Mouse (Mus musculus): ENCODE results near the gene Adgrb2. TPM values are rescaled to one million over a fixed set of nuclear protein-coding genes. Genes with fewer than 3 reads are reported as not detected.

Gene Adgrb2
- polyA plus RNA-seq, 1 experiment from 2014 or later = 1.9 TPM

DNA sequence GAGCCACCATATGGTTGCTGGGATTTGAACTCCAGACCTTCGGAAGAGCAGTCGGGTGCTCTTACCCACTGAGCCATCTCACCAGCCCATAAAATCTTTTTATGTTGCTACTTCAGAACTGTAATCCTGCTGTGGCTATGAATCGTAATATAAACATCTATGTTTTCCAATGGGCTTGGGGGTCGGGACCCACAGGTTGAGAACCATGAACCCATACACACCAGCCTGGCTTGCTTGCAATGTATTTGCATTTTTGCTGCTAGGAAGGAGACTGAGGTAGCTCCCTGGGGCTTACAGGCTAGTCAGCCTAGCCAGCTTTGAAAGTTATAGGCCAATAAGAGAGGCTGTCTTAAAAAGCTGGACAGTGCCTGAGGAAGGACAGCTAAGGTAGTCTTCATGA is 26.1 kb downstream of the Adgrb2 start:
- no peak for ATAC-seq (ENCODE audit: insufficient read depth, low FRiP score)
- H3K4me1 ChIP-seq (ENCODE audit: control insufficient read depth, insufficient read depth, low read length) = peaks cover 5% of the 10 kb centered on the region; the same call in 1 of the 2 replicates
- H3K4me3 ChIP-seq (replicated peaks; ENCODE audit: low read length) = no peak overlapping the region
- H3K9ac ChIP-seq (ENCODE audit: low read length) = no peak overlapping the region
- no peak overlapping the region for H3K27ac ChIP-seq (ENCODE audit: low read length)
- no peaks in the 10 kb centered on the region for H3K36me3 ChIP-seq (ENCODE audit: control insufficient read depth, insufficient read depth, low read length)
- H3K27me3 ChIP-seq (ENCODE audit: control insufficient read depth, insufficient read depth, low read length) = 0 out of 2 replicates have a peak, but pooled peaks cover 8% of the 10 kb centered on the region
- H3K4me2 ChIP-seq (ENCODE audit: low read depth, low read length) = no peak overlapping the region
- no peaks in the 10 kb centered on the region for H3K9me3 ChIP-seq (replicated peaks; ENCODE audit: control insufficient read depth, low read length)
- WGBS = 92% methylated on average over 4 of the region's 4 CpGs

DNA sequence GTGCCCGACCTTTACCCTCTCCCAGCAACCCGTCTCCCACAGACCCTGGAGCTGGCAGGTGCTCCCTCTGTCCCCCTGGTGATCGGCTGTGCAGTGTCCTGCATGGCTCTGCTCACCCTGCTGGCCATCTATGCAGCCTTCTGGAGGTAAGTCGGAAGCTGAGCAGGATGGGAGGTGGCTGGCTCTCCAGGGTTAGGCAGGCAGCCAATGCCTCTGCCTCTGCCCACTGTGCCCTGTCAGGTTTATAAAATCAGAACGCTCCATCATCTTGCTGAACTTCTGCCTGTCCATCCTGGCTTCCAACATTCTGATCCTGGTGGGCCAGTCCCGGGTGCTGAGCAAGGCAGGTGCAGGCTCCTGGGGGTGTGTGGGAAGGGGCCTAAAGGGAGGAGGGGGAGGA is 27.6 kb downstream of the Adgrb2 start:
- H3K27me3 ChIP-seq (ENCODE audit: control insufficient read depth, insufficient read depth, low read length) = 0 out of 2 replicates have a peak, but pooled peaks cover 6% of the 10 kb centered on the region
- no peak overlapping the region for H3K4me2 ChIP-seq (ENCODE audit: low read depth, low read length)
- no peaks in the 10 kb centered on the region for H3K9me3 ChIP-seq (replicated peaks; ENCODE audit: control insufficient read depth, low read length)
- no peak overlapping the region for H3K9ac ChIP-seq (ENCODE audit: low read length)
- no peaks in the 10 kb centered on the region for H3K4me1 ChIP-seq (ENCODE audit: control insufficient read depth, insufficient read depth, low read length)
- no peak overlapping the region for H3K27ac ChIP-seq (ENCODE audit: low read length)
- ATAC-seq (ENCODE audit: insufficient read depth, low FRiP score) = no peak
- H3K4me3 ChIP-seq (replicated peaks; ENCODE audit: low read length) = no peak overlapping the region
- WGBS = 76% methylated on average over 6 of the region's 6 CpGs
- H3K36me3 ChIP-seq (ENCODE audit: control insufficient read depth, insufficient read depth, low read length) = no peaks in the 10 kb centered on the region

DNA sequence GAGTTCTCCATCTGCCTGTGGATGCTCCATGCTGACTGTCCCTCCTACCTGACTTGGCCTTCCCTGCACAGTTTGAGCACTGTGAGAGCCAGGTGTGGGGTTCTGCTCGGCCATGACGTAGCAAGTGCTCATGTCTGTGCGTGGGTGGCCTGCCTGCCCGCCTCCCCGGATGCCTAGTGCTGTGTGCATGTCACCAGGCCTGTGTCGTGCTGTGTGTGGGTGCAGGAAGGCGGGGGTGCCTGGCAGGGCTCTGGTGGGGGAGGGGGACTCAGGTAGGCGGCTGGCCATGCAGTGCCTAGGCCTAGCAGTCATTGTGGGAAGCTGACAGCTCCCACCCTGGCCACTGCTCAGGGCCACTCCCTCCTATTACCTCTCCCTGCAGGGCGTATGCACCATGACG is 28.4 kb downstream of the Adgrb2 start:
- no peak overlapping the region for H3K9ac ChIP-seq (ENCODE audit: low read length)
- no peaks in the 10 kb centered on the region for H3K9me3 ChIP-seq (replicated peaks; ENCODE audit: control insufficient read depth, low read length)
- H3K4me1 ChIP-seq (ENCODE audit: control insufficient read depth, insufficient read depth, low read length) = no peaks in the 10 kb centered on the region
- no peak overlapping the region for H3K4me3 ChIP-seq (replicated peaks; ENCODE audit: low read length)
- H3K4me2 ChIP-seq (ENCODE audit: low read depth, low read length) = no peak overlapping the region
- H3K27me3 ChIP-seq (ENCODE audit: control insufficient read depth, insufficient read depth, low read length) = no peaks in the 10 kb centered on the region
- H3K36me3 ChIP-seq (ENCODE audit: control insufficient read depth, insufficient read depth, low read length) = no peaks in the 10 kb centered on the region
- ATAC-seq (ENCODE audit: insufficient read depth, low FRiP score) = no peak
- WGBS = 63% methylated on average over 10 of the region's 10 CpGs
- no peak overlapping the region for H3K27ac ChIP-seq (ENCODE audit: low read length)

DNA sequence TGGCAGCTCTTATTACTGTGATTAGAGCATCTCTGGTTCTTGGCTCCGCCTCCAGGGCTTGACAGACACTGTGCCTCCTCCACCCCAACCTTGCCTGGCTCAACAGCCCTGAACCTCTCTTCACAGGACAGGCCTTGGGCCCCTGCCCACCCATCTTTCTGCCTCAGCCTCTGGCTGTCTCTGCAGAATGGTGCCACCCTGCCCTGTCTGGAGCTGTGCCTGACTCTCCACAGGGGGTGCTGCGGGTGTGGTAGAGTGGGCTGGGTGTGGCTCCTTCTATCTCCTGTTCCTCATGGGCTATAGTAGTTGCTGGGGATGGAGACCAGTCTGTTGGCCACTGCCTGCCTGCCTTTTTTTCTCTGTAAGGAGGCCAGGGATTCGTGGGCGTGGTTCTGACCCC is 31.3 kb downstream of the Adgrb2 start:
- no peak for ATAC-seq (ENCODE audit: insufficient read depth, low FRiP score)
- Histone ChIP-seq H3K27ac (ENCODE audit: low read length) (no peak overlapping the region), H3K4me2 (ENCODE audit: low read depth, low read length) (no peak overlapping the region), H3K27me3 (ENCODE audit: control insufficient read depth, insufficient read depth, low read length) (no peaks in the 10 kb centered on the region), H3K4me1 (ENCODE audit: control insufficient read depth, insufficient read depth, low read length) (no peaks in the 10 kb centered on the region), H3K4me3 (replicated peaks; ENCODE audit: low read length) (no peak overlapping the region), H3K9ac (ENCODE audit: low read length) (no peak overlapping the region), H3K36me3 (ENCODE audit: control insufficient read depth, insufficient read depth, low read length) (no peaks in the 10 kb centered on the region), H3K9me3 (replicated peaks; ENCODE audit: control insufficient read depth, low read length) (no peaks in the 10 kb centered on the region)
- 65% methylated on average over 4 of the region's 4 CpGs for WGBS

DNA sequence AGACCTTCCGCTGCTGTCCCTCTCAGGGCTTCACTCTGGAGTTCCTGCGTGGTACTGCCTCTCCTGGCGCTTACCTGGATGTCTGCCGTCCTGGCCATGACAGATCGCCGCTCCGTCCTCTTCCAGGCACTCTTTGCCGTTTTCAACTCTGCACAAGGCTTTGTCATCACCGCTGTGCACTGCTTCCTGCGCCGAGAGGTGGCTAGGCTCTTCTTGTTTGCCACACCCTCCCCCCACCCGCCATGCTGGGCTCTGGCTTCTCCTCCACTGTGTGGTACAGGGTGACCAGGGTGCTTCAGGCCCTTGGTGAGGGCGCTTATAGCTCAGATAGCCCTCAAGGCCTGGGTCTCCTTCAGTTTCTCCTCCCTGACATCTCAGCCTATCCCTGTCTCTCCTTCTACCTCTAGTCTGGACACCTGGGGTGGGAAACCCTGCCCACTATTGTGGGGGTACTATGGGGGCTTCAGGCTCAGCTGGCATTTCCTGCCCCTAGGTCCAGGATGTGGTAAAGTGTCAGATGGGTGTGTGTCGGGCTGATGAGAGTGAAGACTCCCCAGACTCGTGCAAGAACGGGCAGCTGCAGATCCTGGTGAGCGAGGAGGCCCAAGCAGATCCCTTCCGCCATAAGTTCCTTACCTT is 32.5 kb downstream of the Adgrb2 start:
- Histone ChIP-seq H3K9me3 (replicated peaks; ENCODE audit: control insufficient read depth, low read length) (no peaks in the 10 kb centered on the region), H3K4me2 (ENCODE audit: low read depth, low read length) (no peak overlapping the region), H3K4me1 (ENCODE audit: control insufficient read depth, insufficient read depth, low read length) (no peaks in the 10 kb centered on the region), H3K4me3 (replicated peaks; ENCODE audit: low read length) (no peak overlapping the region), H3K9ac (ENCODE audit: low read length) (no peak overlapping the region), H3K27ac (ENCODE audit: low read length) (no peak overlapping the region), H3K36me3 (ENCODE audit: control insufficient read depth, insufficient read depth, low read length) (no peaks in the 10 kb centered on the region), H3K27me3 (ENCODE audit: control insufficient read depth, insufficient read depth, low read length) (no peaks in the 10 kb centered on the region)
- WGBS = 68% methylated on average over 18 of the region's 18 CpGs
- ATAC-seq (ENCODE audit: insufficient read depth, low FRiP score) = no peak

DNA sequence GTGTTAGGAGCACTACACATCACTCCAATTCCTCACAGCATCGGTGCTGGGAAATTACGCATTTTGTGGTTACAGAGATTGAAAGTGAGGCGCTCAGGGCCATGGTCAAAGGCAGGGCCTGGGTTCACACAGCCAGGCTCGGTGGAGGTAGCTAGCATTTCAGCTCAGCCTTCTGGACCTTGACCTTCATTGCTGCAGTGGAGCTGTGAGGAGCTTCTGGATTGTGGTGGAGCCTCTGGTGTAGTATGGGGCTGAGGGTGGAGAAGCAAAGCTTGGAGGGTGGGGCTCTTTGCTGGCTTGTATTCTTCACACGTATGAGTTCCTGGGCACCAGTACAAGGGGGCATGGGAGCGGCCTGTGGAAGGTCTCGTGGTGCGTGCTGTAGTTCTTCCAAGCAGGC is 38.3 kb downstream of the Adgrb2 start:
- Histone ChIP-seq H3K27me3 (ENCODE audit: control insufficient read depth, insufficient read depth, low read length) (no peaks in the 10 kb centered on the region), H3K27ac (ENCODE audit: low read length) (no peak overlapping the region), H3K4me3 (replicated peaks; ENCODE audit: low read length) (no peak overlapping the region), H3K9ac (ENCODE audit: low read length) (no peak overlapping the region), H3K4me1 (ENCODE audit: control insufficient read depth, insufficient read depth, low read length) (no peaks in the 10 kb centered on the region), H3K9me3 (replicated peaks; ENCODE audit: control insufficient read depth, low read length) (no peaks in the 10 kb centered on the region), H3K4me2 (ENCODE audit: low read depth, low read length) (no peak overlapping the region), H3K36me3 (ENCODE audit: control insufficient read depth, insufficient read depth, low read length) (no peaks in the 10 kb centered on the region)
- 75% methylated on average over 8 of the region's 8 CpGs for WGBS
- no peak for ATAC-seq (ENCODE audit: insufficient read depth, low FRiP score)

DNA sequence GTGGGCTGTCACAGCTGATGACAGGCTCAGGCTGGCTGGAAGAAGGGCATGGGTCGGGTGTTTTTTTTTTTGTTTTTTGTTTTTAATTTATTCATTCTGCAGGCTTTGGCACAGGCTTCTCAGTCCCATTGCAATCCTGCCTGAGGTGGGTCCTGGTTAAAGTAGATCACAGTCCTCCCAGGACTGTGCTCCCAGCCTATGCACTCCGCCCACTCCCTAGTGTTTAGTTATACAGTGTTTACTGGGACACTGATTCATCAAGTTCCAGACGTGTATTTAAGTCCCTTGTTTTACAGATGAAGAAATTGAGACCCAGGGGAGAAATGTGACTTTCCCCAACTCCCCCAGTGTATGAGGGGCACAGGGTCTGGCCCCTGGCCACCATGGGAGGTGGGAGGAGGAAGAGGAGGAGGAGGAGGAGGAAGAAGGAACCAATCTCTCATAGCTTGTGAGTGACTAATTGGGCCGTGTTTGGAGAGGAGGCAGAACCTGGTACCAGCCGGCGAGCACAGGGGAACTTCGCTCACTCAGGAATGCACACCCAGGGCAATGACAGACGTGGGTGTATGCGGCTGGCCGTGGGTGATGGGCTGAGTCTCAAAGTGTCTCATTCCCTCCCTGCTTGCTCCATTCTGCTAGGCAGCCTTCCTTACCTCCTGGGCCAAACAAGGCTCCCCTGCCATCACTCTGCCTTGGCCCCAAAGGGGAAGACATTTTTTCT is 39.0 kb downstream of the Adgrb2 start:
- no peak overlapping the region for H3K4me3 ChIP-seq (replicated peaks; ENCODE audit: low read length)
- WGBS = 66% methylated on average over 10 of the region's 10 CpGs
- no peak overlapping the region for H3K4me2 ChIP-seq (ENCODE audit: low read depth, low read length)
- no peaks in the 10 kb centered on the region for H3K36me3 ChIP-seq (ENCODE audit: control insufficient read depth, insufficient read depth, low read length)
- H3K27me3 ChIP-seq (ENCODE audit: control insufficient read depth, insufficient read depth, low read length) = no peaks in the 10 kb centered on the region
- H3K9me3 ChIP-seq (replicated peaks; ENCODE audit: control insufficient read depth, low read length) = no peaks in the 10 kb centered on the region
- no peaks in the 10 kb centered on the region for H3K4me1 ChIP-seq (ENCODE audit: control insufficient read depth, insufficient read depth, low read length)
- no peak for ATAC-seq (ENCODE audit: insufficient read depth, low FRiP score)
- no peak overlapping the region for H3K9ac ChIP-seq (ENCODE audit: low read length)
- H3K27ac ChIP-seq (ENCODE audit: low read length) = no peak overlapping the region

DNA sequence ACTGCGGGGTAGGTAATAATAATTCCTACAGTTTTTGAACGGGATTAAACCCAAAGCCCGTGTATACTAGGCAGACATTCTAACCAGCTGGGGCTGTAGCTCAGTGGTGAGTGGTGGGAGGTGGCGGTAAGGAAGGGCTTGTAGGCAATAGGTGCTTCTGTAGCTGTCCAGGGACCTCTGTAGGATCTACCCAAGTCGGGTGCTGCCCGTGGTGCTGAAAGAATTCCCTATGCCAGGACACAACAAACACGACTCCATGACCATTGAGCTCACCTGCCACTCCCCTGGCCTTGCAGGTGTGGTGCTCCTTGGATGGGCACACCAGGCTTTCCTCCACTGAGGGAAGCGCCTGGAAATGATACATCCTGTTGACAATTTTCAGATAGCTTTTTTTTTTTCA is 40.9 kb downstream of the Adgrb2 start:
- no peak overlapping the region for H3K9ac ChIP-seq (ENCODE audit: low read length)
- no peak overlapping the region for H3K4me2 ChIP-seq (ENCODE audit: low read depth, low read length)
- no peak for ATAC-seq (ENCODE audit: insufficient read depth, low FRiP score)
- H3K27me3 ChIP-seq (ENCODE audit: control insufficient read depth, insufficient read depth, low read length) = no peaks in the 10 kb centered on the region
- no peak overlapping the region for H3K27ac ChIP-seq (ENCODE audit: low read length)
- no peaks in the 10 kb centered on the region for H3K4me1 ChIP-seq (ENCODE audit: control insufficient read depth, insufficient read depth, low read length)
- WGBS = 39% methylated on average over 8 of the region's 8 CpGs
- no peak overlapping the region for H3K4me3 ChIP-seq (replicated peaks; ENCODE audit: low read length)
- no peaks in the 10 kb centered on the region for H3K36me3 ChIP-seq (ENCODE audit: control insufficient read depth, insufficient read depth, low read length)
- no peaks in the 10 kb centered on the region for H3K9me3 ChIP-seq (replicated peaks; ENCODE audit: control insufficient read depth, low read length)

DNA sequence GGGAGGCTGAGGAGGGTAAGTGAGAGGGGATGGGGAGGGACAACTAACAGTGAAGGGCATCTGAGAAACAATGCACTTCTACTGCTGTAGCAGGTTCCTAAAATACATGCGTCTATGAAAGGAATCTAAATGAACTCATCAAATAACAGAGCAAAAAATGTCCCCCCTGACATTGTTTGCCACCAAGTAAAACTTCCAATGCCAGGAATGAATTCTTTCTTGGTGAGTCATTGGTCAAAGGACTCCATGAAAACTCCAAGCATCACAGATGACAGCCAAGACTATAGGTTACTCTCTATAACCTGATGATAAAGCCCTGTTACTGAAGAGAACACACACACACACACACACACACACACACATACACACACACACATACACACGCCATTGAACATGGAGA is 46.5 kb downstream of the Adgrb2 start:
- H3K9me3 ChIP-seq (replicated peaks; ENCODE audit: control insufficient read depth, low read length) = no peaks in the 10 kb centered on the region
- no peak overlapping the region for H3K4me3 ChIP-seq (replicated peaks; ENCODE audit: low read length)
- H3K9ac ChIP-seq (ENCODE audit: low read length) = no peak overlapping the region
- H3K4me1 ChIP-seq (ENCODE audit: control insufficient read depth, insufficient read depth, low read length) = no peaks in the 10 kb centered on the region
- no peak overlapping the region for H3K4me2 ChIP-seq (ENCODE audit: low read depth, low read length)
- no peaks in the 10 kb centered on the region for H3K36me3 ChIP-seq (ENCODE audit: control insufficient read depth, insufficient read depth, low read length)
- 63% methylated on average over 2 of the region's 2 CpGs for WGBS
- H3K27ac ChIP-seq (ENCODE audit: low read length) = no peak overlapping the region
- H3K27me3 ChIP-seq (ENCODE audit: control insufficient read depth, insufficient read depth, low read length) = peaks cover 3% of the 10 kb centered on the region; the same call in 1 of the 2 replicates
- no peak for ATAC-seq (ENCODE audit: insufficient read depth, low FRiP score)

Measured in stomach, embryonic 16.5 days (tissue).